Mouse (Mus musculus): ENCODE results near the gene Dynlt1f. TPM values are rescaled to one million over a fixed set of nuclear protein-coding genes. Genes with fewer than 3 reads are reported as not detected.
"Not testable (repeated sequence)": the region's sequence is repeated elsewhere in the genome, so short reads cannot be mapped to it uniquely, and the experiment has no call there.

The Dynlt1f gene
- polyA plus RNA-seq (2012; rRNA removed) = 24.6 and 29.0 TPM in 2 replicates

GRCm38 (mm10) chr17:6655567-6656281 is at the start of gene Dynlt1f:
TSS of gene Dynlt1f (minus strand) at chr17:6655900.
- not testable (repeated sequence) for H3K4me1 ChIP-seq (ENCODE audit: control insufficient read depth, insufficient read depth, low read length); H3K27me3 ChIP-seq (ENCODE audit: control insufficient read depth, insufficient read depth, low read length)
- WGBS = 3% methylated on average over 28 of the region's 33 CpGs
- Histone ChIP-seq H3K4me3 (replicated peaks; ENCODE audit: insufficient read depth, low read depth, low read length) (peak within 1 kb of the TSS; percentile 45), H3K27ac (ENCODE audit: insufficient read depth, low read length) (peak within 1 kb of the TSS; percentile 80)
- DNase-seq = peak; percentile 76 to 79

DNA sequence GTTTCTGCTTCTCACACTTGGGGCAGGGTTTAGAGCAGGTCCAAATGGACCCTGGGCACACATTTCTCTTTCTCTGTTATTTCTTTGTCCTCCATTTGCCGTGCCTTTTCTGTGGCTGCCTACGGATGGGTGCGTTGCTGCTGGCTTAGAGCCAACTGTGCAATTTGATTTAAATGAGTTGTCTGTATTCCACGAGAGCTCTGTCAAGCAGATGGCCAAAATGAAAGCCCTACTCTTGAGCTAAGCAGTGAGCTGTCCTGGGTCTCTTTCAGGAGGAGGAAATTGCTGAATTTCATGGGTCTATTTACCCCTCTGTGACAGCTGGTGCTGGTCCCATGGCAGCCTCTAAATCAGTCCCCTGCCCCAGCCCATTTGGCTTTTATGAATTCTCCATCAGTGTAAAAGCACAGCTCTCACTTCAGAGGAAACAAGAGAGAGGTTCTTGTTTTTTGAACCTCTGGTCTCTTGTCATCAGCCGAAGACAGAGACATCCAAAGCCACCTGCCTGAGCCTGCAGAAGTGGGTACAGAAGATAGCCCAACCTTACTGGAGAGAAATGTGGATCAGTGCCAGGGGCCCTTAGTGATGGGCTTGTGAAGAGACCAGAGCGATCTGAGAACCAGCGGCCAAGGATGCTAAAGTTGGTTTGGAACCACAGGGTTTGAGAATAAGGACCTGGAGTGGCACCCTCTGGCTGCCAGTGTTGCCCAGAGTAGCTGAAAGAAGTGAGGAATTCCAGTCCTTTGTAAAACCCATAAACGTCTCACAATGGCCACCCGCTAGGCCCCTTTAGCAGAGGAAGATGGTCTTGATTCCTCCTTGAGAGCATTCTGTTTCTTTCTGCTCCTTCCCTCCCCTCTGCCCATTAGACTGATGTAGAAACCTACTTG is 47.9 kb upstream of the Dynlt1f start:
- H3K27me3 ChIP-seq (ENCODE audit: control insufficient read depth, insufficient read depth, low read length); H3K27ac ChIP-seq (ENCODE audit: insufficient read depth, low read length); H3K4me3 ChIP-seq (replicated peaks; ENCODE audit: insufficient read depth, low read depth, low read length); DNase-seq; H3K4me1 ChIP-seq (ENCODE audit: control insufficient read depth, insufficient read depth, low read length): not testable (repeated sequence)
- WGBS = 44% methylated on average over 9 of the region's 9 CpGs

- not testable (repeated sequence) for H3K4me1 ChIP-seq (ENCODE audit: control insufficient read depth, insufficient read depth, low read length); H3K4me3 ChIP-seq (replicated peaks; ENCODE audit: insufficient read depth, low read depth, low read length); H3K27me3 ChIP-seq (ENCODE audit: control insufficient read depth, insufficient read depth, low read length); H3K27ac ChIP-seq (ENCODE audit: insufficient read depth, low read length); DNase-seq
- WGBS = 15% methylated on average over 3 of the region's 8 CpGs
These were observed 47.0 kb upstream of the Dynlt1f start for GRCm38 (mm10) chr17:6702625-6703221.

DNA sequence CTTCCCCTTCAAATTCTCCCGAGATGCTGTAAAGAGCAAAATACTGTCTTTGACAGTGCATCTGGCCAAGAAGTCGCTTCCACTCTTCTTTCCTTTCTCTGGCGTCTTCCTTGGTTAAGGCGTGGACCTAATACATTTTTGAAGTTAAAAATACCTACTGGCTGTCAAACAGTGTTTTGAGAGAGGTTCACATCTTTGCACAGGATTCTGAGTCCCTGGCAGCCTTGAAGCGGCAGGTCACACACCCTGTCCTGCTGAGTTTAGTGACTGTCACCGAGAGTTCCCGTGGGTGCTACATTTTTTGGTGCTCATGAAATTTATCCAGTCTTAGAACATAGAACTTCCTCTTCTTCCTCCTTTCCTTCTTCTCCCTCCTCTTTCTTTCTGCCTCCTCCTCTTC is 44.4 kb upstream of the Dynlt1f start:
- H3K4me3 ChIP-seq (replicated peaks; ENCODE audit: insufficient read depth, low read depth, low read length); DNase-seq; H3K27me3 ChIP-seq (ENCODE audit: control insufficient read depth, insufficient read depth, low read length); H3K27ac ChIP-seq (ENCODE audit: insufficient read depth, low read length); H3K4me1 ChIP-seq (ENCODE audit: control insufficient read depth, insufficient read depth, low read length): not testable (repeated sequence)
- 75% methylated on average over 5 of the region's 7 CpGs for WGBS

- WGBS = 97% methylated on average over 9 of the region's 9 CpGs
- H3K27ac ChIP-seq (ENCODE audit: insufficient read depth, low read length) = not testable (repeated sequence)
These were observed 43.8 kb upstream of the Dynlt1f start for GRCm38 (mm10) chr17:6699502-6699901.

DNA sequence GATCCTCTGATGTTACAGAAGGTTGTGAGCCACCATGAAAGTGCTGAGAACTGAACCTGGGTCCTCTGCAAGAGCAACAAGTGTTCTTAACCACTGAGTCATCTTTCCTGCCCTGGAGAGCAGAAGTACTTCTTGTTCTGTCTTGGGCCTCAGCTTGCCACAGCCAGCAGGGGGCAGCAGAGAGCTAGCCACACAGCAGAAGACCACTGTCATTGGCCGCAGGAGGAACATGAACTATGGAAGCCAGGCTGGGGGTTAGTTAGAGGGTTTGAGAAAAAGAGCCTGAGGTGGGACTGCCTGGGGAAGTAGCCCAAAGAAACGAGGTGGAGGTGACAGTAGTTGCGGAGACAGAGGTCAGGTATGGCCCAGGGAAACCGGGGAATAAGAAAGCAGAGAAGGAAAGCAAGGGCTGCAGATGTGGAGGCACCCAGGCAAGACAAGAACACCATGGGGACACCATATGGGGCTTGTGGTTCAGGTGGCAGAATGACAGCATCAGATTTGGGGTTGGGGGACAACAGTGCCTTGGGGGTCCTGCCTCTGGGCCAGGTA is 41.6 kb upstream of the Dynlt1f start:
- not testable (repeated sequence) for H3K27ac ChIP-seq (ENCODE audit: insufficient read depth, low read length); H3K4me1 ChIP-seq (ENCODE audit: control insufficient read depth, insufficient read depth, low read length); H3K4me3 ChIP-seq (replicated peaks; ENCODE audit: insufficient read depth, low read depth, low read length); H3K27me3 ChIP-seq (ENCODE audit: control insufficient read depth, insufficient read depth, low read length)
- peak; percentile 33 for TF ChIP-seq CTCF (IDR thresholded peaks at IDR 0.05; ENCODE audit: borderline replicate concordance, insufficient read depth, low read depth, low read length)
- WGBS = 17% methylated on average over 4 of the region's 4 CpGs
- peak; percentile 54 to 62 for DNase-seq

More at GRCm38 (mm10) chr17:6699502-6699901, 43.8 kb upstream of the Dynlt1f start:
- not testable (repeated sequence) for H3K4me3 ChIP-seq (replicated peaks; ENCODE audit: insufficient read depth, low read depth, low read length); DNase-seq; H3K4me1 ChIP-seq (ENCODE audit: control insufficient read depth, insufficient read depth, low read length); H3K27me3 ChIP-seq (ENCODE audit: control insufficient read depth, insufficient read depth, low read length)

DNA sequence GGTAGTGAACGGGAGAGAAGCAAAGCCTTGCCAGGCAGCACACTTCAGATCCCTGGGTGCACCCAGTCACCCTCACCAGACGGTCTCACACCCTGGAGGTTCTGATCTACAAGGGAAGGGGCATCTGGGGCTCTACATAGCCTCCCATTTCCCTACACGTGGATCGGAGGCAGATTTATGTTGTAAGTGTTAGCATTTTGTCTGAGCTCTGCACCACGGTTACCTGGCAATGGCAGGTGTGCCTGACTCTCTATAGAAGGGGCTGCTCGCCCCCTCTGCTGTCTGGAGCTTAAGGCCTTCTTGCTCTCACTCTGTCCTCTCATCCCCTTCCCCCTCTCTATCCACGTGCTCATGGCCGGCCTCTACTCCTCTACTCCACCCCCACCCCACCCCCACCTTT is 40.8 kb upstream of the Dynlt1f start:
- not testable (repeated sequence) for H3K4me1 ChIP-seq (ENCODE audit: control insufficient read depth, insufficient read depth, low read length); H3K4me3 ChIP-seq (replicated peaks; ENCODE audit: insufficient read depth, low read depth, low read length); DNase-seq; H3K27ac ChIP-seq (ENCODE audit: insufficient read depth, low read length); H3K27me3 ChIP-seq (ENCODE audit: control insufficient read depth, insufficient read depth, low read length)
- WGBS = 60% methylated on average over 8 of the region's 8 CpGs

GRCm38 (mm10) chr17:6695712-6696111 is 40.0 kb upstream of the Dynlt1f start:
- not testable (repeated sequence) for H3K27me3 ChIP-seq (ENCODE audit: control insufficient read depth, insufficient read depth, low read length); H3K27ac ChIP-seq (ENCODE audit: insufficient read depth, low read length); H3K4me3 ChIP-seq (replicated peaks; ENCODE audit: insufficient read depth, low read depth, low read length); H3K4me1 ChIP-seq (ENCODE audit: control insufficient read depth, insufficient read depth, low read length); DNase-seq
- WGBS = 87% methylated on average over 9 of the region's 9 CpGs
